Mouse (Mus musculus): Measurements from ENCODE around the gene Gm10130.
A peak's percentile ranks its signal among the peaks of the same experiment; 100 is the strongest.
"Not testable (repeated sequence)": the region's sequence is repeated elsewhere in the genome, so short reads cannot be mapped to it uniquely, and the experiment has no call there.

Gm10130 gene

GRCm38 (mm10) chr2:150323402-150323801 is at the start of gene Gm10130:
Gene Gm10130, plus strand, starts transcription at chr2:150323702.
- no peak for DNase-seq (ENCODE audit: low spot score in 2 of 2)

- no peak for DNase-seq (ENCODE audit: low spot score in 2 of 2)
Measured at GRCm38 (mm10) chr2:150293669-150294068, 29.8 kb upstream of the Gm10130 start.

GRCm38 (mm10) chr2:150299096-150299495 is 24.4 kb upstream of the Gm10130 start:
- no peak for DNase-seq (ENCODE audit: low spot score in 2 of 2)

GRCm38 (mm10) chr2:150307183-150307773 is 16.2 kb upstream of the Gm10130 start:
- peak; percentile 71 for DNase-seq (ENCODE audit: low spot score in 2 of 2)

GRCm38 (mm10) chr2:150310952-150311884 is 12.3 kb upstream of the Gm10130 start:
- DNase-seq (ENCODE audit: low spot score in 2 of 2) = peak; percentile 84 to 87

GRCm38 (mm10) chr2:150316140-150316539 is 7.4 kb upstream of the Gm10130 start:
- no peak for DNase-seq (ENCODE audit: low spot score in 2 of 2)

- no peak for DNase-seq (ENCODE audit: low spot score in 2 of 2)
Measured at GRCm38 (mm10) chr2:150318973-150319372, 4.5 kb upstream of the Gm10130 start.

GRCm38 (mm10) chr2:150357136-150357535 is 33.6 kb downstream of the Gm10130 start:
- not testable (repeated sequence) for DNase-seq (ENCODE audit: low spot score in 2 of 2)

- DNase-seq (ENCODE audit: low spot score in 2 of 2) = peak; percentile 77 to 81
Measured at GRCm38 (mm10) chr2:150362113-150362877, 38.8 kb downstream of the Gm10130 start, which contains the start of gene 3300002I08Rik. Gene 3300002I08Rik, minus strand, starts transcription at chr2:150362765.

GRCm38 (mm10) chr2:150362878-150363229 is 39.4 kb downstream of the Gm10130 start:
- DNase-seq (ENCODE audit: low spot score in 2 of 2) = no peak

- not testable (repeated sequence) for DNase-seq (ENCODE audit: low spot score in 2 of 2)
Measured at GRCm38 (mm10) chr2:150385553-150386106, 62.1 kb downstream of the Gm10130 start.

GRCm38 (mm10) chr2:150390198-150390597 is 66.7 kb downstream of the Gm10130 start:
- no peak for DNase-seq (ENCODE audit: low spot score in 2 of 2)

GRCm38 (mm10) chr2:150412146-150412545 is 88.6 kb downstream of the Gm10130 start:
- DNase-seq (ENCODE audit: low spot score in 2 of 2) = not testable (repeated sequence)
